Mouse (Mus musculus) limb, embryonic 14.5 days (tissue): Measurements from ENCODE around the gene Usp29. TPM values are rescaled to one million over a fixed set of nuclear protein-coding genes. Genes with fewer than 3 reads are reported as not detected.

Experiments used
- ATAC-seq: fragments of 200-750 bp; cut with Nextera tagmentation; 2 replicates; pipeline ENCODE4 v1.8.0; 2017; ENCODE audit warnings: low read depth, moderate number of reproducible peaks, moderate TSS enrichment; ENCODE audit not compliant: low FRiP score
- DNase-seq: peaks from one replicate; pipeline ENCODE4 v3.0.0-alpha.2; 2015; ENCODE audit warnings: low spot score
- H3K27ac ChIP-seq: fragments of 300-500 bp; sonication (generic); replicated peaks from 2 replicates; pipeline ENCODE4 v1.5.1; 2014; ENCODE audit warnings: low read depth, mild to moderate bottlenecking, low read length, moderate library complexity, mixed read lengths
- H3K27me3 ChIP-seq: fragments of 300-500 bp; sonication (generic); 2 replicates; pipeline ENCODE4 v1.6.1; 2014; ENCODE audit warnings: low read length, mixed read lengths; ENCODE audit not compliant: control insufficient read depth, insufficient read depth
- H3K36me3 ChIP-seq: fragments of 300-500 bp; sonication (generic); 2 replicates; pipeline ENCODE4 v1.6.1; 2014; ENCODE audit warnings: mild to moderate bottlenecking, low read length, moderate library complexity, mixed read lengths; ENCODE audit not compliant: control insufficient read depth, insufficient read depth
- H3K4me1 ChIP-seq: fragments of 300-500 bp; sonication (generic); 2 replicates; pipeline ENCODE4 v1.6.1; 2014; ENCODE audit warnings: antibody characterized with exemption, low read length, mixed read lengths; ENCODE audit not compliant: control insufficient read depth, insufficient read depth
- H3K4me2 ChIP-seq: fragments of 300-500 bp; sonication (generic); replicated peaks from 2 replicates; pipeline ENCODE4 v1.6.1; 2014; ENCODE audit warnings: low read depth, mild to moderate bottlenecking, low read length, moderate library complexity; ENCODE audit not compliant: severe bottlenecking
- H3K4me3 ChIP-seq: fragments of 300-500 bp; sonication (generic); replicated peaks from 2 replicates; pipeline ENCODE4 v1.5.1; 2014; ENCODE audit warnings: low read length
- H3K9ac ChIP-seq: fragments of 300-500 bp; sonication (generic); 2 replicates; pipeline ENCODE4 v1.6.1; 2014; ENCODE audit warnings: mild to moderate bottlenecking, low read depth, low read length, moderate library complexity; ENCODE audit not compliant: severe bottlenecking
- H3K9me3 ChIP-seq: fragments of 300-500 bp; sonication (generic); 2 replicates; pipeline ENCODE4 v1.6.1; 2016; ENCODE audit warnings: low read length; ENCODE audit not compliant: control insufficient read depth
- POLR2A ChIP-seq: fragments of 200-500 bp; IDR thresholded peaks from 2 replicates; pipeline ENCODE4 v1.8.0; 2012; ENCODE audit warnings: inconsistent platforms, mild to moderate bottlenecking, moderate library complexity, borderline replicate concordance; ENCODE audit not compliant: insufficient read depth, insufficient read length; ENCODE audit errors: extremely low read depth
- WGBS: fragments of 180-500 bp; shearing (Covaris S2); extraction: QIAGEN DNeasy Blood & Tissue Kit; methylation state at CpG from one replicate; pipeline ENCODE4 v1.1.7; 2014; 5-methylcytosine and 5-hydroxymethylcytosine counted together
- polyA plus RNA-seq, 2 experiments: library from polyadenylated mRNA; depleted of rRNA in 1 of 2; stranded (reverse) in 1 of 2; unstranded in 1 of 2; fragments of >200 nt; fragmentation: Nextera tagmentation in 1 of 2; extraction: Ambion mirVana in 1 of 2; gene quantifications; 2 replicates each; pipeline versions ENCODE4 v1.2.1 to v1.2.3; 2012 to 2014

The Usp29 gene
- polyA plus RNA-seq, 2 experiments: 10.7 to 20.7 TPM

GRCm38 (mm10) chr7:6825966-6826647 is 95.7 kb downstream of the Usp29 start:
- H3K27me3 ChIP-seq: no peaks in the 10 kb centered on the region
- H3K27ac ChIP-seq: no peak overlapping the region
- WGBS: 70% methylated on average over 11 of the region's 11 CpGs
- H3K9ac ChIP-seq: no peak overlapping the region
- no peak for ATAC-seq
- H3K36me3 ChIP-seq: no peaks in the 10 kb centered on the region
- H3K4me3 ChIP-seq: no peak overlapping the region
- H3K4me1 ChIP-seq: 0 out of 2 replicates have a peak, but pooled peaks cover 7% of the 10 kb centered on the region
- H3K9me3 ChIP-seq: no peaks in the 10 kb centered on the region
- no peak for DNase-seq
- no peak overlapping the region for H3K4me2 ChIP-seq
- TF ChIP-seq POLR2A: no peak

GRCm38 (mm10) chr7:6829148-6829547 is 98.8 kb downstream of the Usp29 start:
- DNase-seq: no peak
- no peaks in the 10 kb centered on the region for H3K9me3 ChIP-seq
- H3K4me2 ChIP-seq: no peak overlapping the region
- no peak overlapping the region for H3K27ac ChIP-seq
- no peak for TF ChIP-seq POLR2A
- H3K4me3 ChIP-seq: no peak overlapping the region
- H3K27me3 ChIP-seq: no peaks in the 10 kb centered on the region
- no peak for ATAC-seq
- WGBS: 19% methylated on average over 2 of the region's 2 CpGs
- no peaks in the 10 kb centered on the region for H3K36me3 ChIP-seq
- no peak overlapping the region for H3K9ac ChIP-seq
- H3K4me1 ChIP-seq: no peaks in the 10 kb centered on the region

- peak; percentile 42 for ATAC-seq
- peak; percentile 53 for DNase-seq
- Histone ChIP-seq H3K36me3 (no peaks in the 10 kb centered on the region), H3K9me3 (no peaks in the 10 kb centered on the region), H3K9ac (0 out of 2 replicates have a peak overlapping the region, but pooled peaks have one; percentile 21), H3K4me1 (peaks cover 8% of the 10 kb centered on the region; the same call in 1 of the 2 replicates), H3K4me2 (no peak overlapping the region), H3K27ac (peak overlapping the region; percentile 89), H3K27me3 (no peaks in the 10 kb centered on the region), H3K4me3 (no peak overlapping the region)
- TF ChIP-seq POLR2A: no peak
- WGBS: 34% methylated on average over 5 of the region's 5 CpGs
Measured at GRCm38 (mm10) chr7:6834950-6835349, 104.6 kb downstream of the Usp29 start.

- Histone ChIP-seq H3K4me1 (peaks cover 8% of the 10 kb centered on the region; the same call in 1 of the 2 replicates), H3K4me3 (no peak overlapping the region), H3K9me3 (no peaks in the 10 kb centered on the region), H3K9ac (0 out of 2 replicates have a peak overlapping the region, but pooled peaks have one; percentile 21), H3K27me3 (no peaks in the 10 kb centered on the region), H3K4me2 (no peak overlapping the region), H3K36me3 (no peaks in the 10 kb centered on the region), H3K27ac (peak overlapping the region; percentile 89)
- no peak for TF ChIP-seq POLR2A
- 5% methylated on average over 5 of the region's 5 CpGs for WGBS
- peak; percentile 80 for DNase-seq
- ATAC-seq: peak; percentile 87
Measured at GRCm38 (mm10) chr7:6835351-6835750, 105.0 kb downstream of the Usp29 start.

GRCm38 (mm10) chr7:6837297-6837925 is 107.0 kb downstream of the Usp29 start:
- Histone ChIP-seq H3K27ac (no peak overlapping the region), H3K4me2 (no peak overlapping the region), H3K9ac (no peak overlapping the region), H3K4me1 (peaks cover 8% of the 10 kb centered on the region; the same call in 1 of the 2 replicates), H3K36me3 (no peaks in the 10 kb centered on the region), H3K27me3 (no peaks in the 10 kb centered on the region), H3K9me3 (no peaks in the 10 kb centered on the region), H3K4me3 (no peak overlapping the region)
- 12% methylated on average over 3 of the region's 3 CpGs for WGBS
- no peak for TF ChIP-seq POLR2A
- no peak for DNase-seq
- ATAC-seq: no peak
